29 mouse cellular contexts compared by ENCODE assay signal in the genomic region with DNA sequence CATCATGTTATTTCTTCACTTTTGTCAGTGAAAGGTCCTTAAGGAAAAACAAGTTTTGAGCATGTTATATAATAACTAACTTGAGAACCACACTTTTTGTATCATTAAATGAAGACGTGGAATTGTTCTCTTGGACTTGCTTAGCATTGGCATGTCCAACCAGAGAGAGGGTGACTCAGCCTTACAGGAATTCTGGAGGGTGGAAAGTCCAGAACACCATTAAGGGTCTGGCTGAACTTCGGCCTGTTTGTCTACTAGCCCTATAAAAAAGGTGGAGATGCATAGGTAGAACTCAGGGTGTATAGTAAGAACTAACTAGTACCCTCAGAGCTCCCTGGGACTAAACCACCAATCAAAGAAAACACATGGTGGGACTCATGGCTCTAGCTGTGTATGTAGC. TPM values are rescaled to one million over a fixed set of nuclear protein-coding genes. Genes with fewer than 3 reads are reported as not detected.
DNase-seq lines count a peak whose midpoint lies in the region; ATAC-seq and TF ChIP-seq lines count a peak whose summit lies in the region.
"Had no signal": no experiment of that assay in that cellular context is flagged by ENCODE, and none has a peak within 500 bp of the region (broad histone marks: within the 10 kb centered on the region; RNA-seq: fewer than 3 reads in every experiment).

No protein-coding gene starts in this region.

- no peaks in the 10 kb centered on the region for H3K36me3 ChIP-seq in intestine, embryonic 15.5 days
- no peaks in the 10 kb centered on the region for H3K36me3 ChIP-seq in intestine, embryonic 16.5 days (ENCODE audit: control insufficient read depth, insufficient read depth, low read length)
- peaks cover 4% of the 10 kb centered on the region; the same call in 1 of the 2 replicates for H3K36me3 ChIP-seq in small intestine, adult 2 months (ENCODE audit: control insufficient read depth, insufficient read depth, low read length)
- no peaks in the 10 kb centered on the region for H3K36me3 ChIP-seq in liver, postnatal 0 days (replicated peaks; ENCODE audit: insufficient read depth, low read length)
- H3K36me3 ChIP-seq: embryonic facial prominence, embryonic 10.5 days; embryonic facial prominence, embryonic 13.5 days; forebrain, embryonic 12.5 days; forebrain, embryonic 15.5 days; hindbrain, embryonic 12.5 days; hindbrain, embryonic 15.5 days had no signal

- no peak overlapping the region for H3K4me2 ChIP-seq in intestine, embryonic 15.5 days (replicated peaks)
- H3K4me2 ChIP-seq in intestine, embryonic 16.5 days (ENCODE audit: low read depth, low read length), result no peak overlapping the region
- no peak overlapping the region for H3K4me2 ChIP-seq in liver, postnatal 0 days (ENCODE audit: low read depth, low read length)
- H3K4me2 ChIP-seq: embryonic facial prominence, embryonic 13.5 days; forebrain, embryonic 12.5 days; forebrain, embryonic 15.5 days; heart, embryonic 11.5 days; hindbrain, embryonic 12.5 days; hindbrain, embryonic 15.5 days had no signal

- no peak for TF ChIP-seq POLR2A in small intestine, adult 2 months (IDR thresholded peaks at IDR 0.05; ENCODE audit: low read depth, low read length)

- H3K9me3 ChIP-seq in intestine, embryonic 15.5 days, result no peaks in the 10 kb centered on the region
- no peaks in the 10 kb centered on the region for H3K9me3 ChIP-seq in intestine, embryonic 16.5 days (ENCODE audit: control insufficient read depth, low read length)
- H3K9me3 ChIP-seq in liver, postnatal 0 days (ENCODE audit: low read length), result no peaks in the 10 kb centered on the region
- H3K9me3 ChIP-seq: embryonic facial prominence, embryonic 10.5 days; embryonic facial prominence, embryonic 13.5 days; forebrain, embryonic 12.5 days; forebrain, embryonic 15.5 days; hindbrain, embryonic 12.5 days; hindbrain, embryonic 15.5 days had no signal

- TF ChIP-seq CTCF in small intestine, adult 2 months (IDR thresholded peaks at IDR 0.05; ENCODE audit: extremely low read depth, insufficient read length, insufficient replicate concordance, low read depth, low read length), result no peak
- no peak for TF ChIP-seq CTCF in liver, postnatal 0 days (IDR thresholded peaks at IDR 0.05; ENCODE audit: low read depth)

- peak; percentile 9 to 39 for DNase-seq in kidney, adult 8-10 months
- DNase-seq in kidney, postnatal 14 days, result no peak
- no peak for DNase-seq in liver, postnatal 0 days
- DNase-seq: adrenal gland, adult 2 months; adrenal gland, postnatal 14 days; cerebellum, adult 11 months; cerebellum, adult 2 months; cerebellum, postnatal 10 days; cerebellum, postnatal 36 days; embryo, embryonic 11 days; gastrocnemius, postnatal 10 days; gastrocnemius, postnatal 36 days; heart, adult 2 months had no signal

- H3K4me3 ChIP-seq in intestine, embryonic 15.5 days (replicated peaks), result no peak overlapping the region
- no peak overlapping the region for H3K4me3 ChIP-seq in intestine, embryonic 16.5 days (ENCODE audit: low read length)
- H3K4me3 ChIP-seq in small intestine, adult 2 months (ENCODE audit: low read depth, low read length), result no peak overlapping the region
- no peak overlapping the region for H3K4me3 ChIP-seq in liver, postnatal 0 days (ENCODE audit: low read depth, low read length)
- H3K4me3 ChIP-seq: embryonic facial prominence, embryonic 10.5 days; embryonic facial prominence, embryonic 13.5 days; erythroblast, embryonic 14.5 days; forebrain, embryonic 12.5 days; forebrain, embryonic 15.5 days; heart, adult 2 months; hindbrain, embryonic 12.5 days; hindbrain, embryonic 15.5 days had no signal

- no peak for TF ChIP-seq EP300 in liver, postnatal 0 days (IDR thresholded peaks at IDR 0.05; ENCODE audit: low read depth)

- H3K27ac ChIP-seq in intestine, embryonic 15.5 days, result no peak overlapping the region
- no peak overlapping the region for H3K27ac ChIP-seq in intestine, embryonic 16.5 days (ENCODE audit: low read length)
- H3K27ac ChIP-seq in small intestine, adult 2 months (ENCODE audit: insufficient read depth, low read depth, low read length), result peak overlapping the region; percentile 33; the same call in 1 of the 2 replicates
- no peak overlapping the region for H3K27ac ChIP-seq in liver, postnatal 0 days (ENCODE audit: low read depth)
- H3K27ac ChIP-seq: embryonic facial prominence, embryonic 10.5 days; embryonic facial prominence, embryonic 13.5 days; forebrain, embryonic 12.5 days; forebrain, embryonic 15.5 days; heart, adult 2 months; hindbrain, embryonic 12.5 days; hindbrain, embryonic 15.5 days had no signal

- no peaks in the 10 kb centered on the region for H3K4me1 ChIP-seq in intestine, embryonic 15.5 days (replicated peaks)
- H3K4me1 ChIP-seq in intestine, embryonic 16.5 days (ENCODE audit: control insufficient read depth, insufficient read depth, low read length), result no peaks in the 10 kb centered on the region
- no peaks in the 10 kb centered on the region for H3K4me1 ChIP-seq in small intestine, adult 2 months (ENCODE audit: control insufficient read depth, insufficient read depth, insufficient read length, low read length)
- H3K4me1 ChIP-seq in liver, postnatal 0 days (ENCODE audit: insufficient read depth), result no peaks in the 10 kb centered on the region
- H3K4me1 ChIP-seq: embryonic facial prominence, embryonic 10.5 days; embryonic facial prominence, embryonic 13.5 days; forebrain, embryonic 12.5 days; forebrain, embryonic 15.5 days; hindbrain, embryonic 12.5 days; hindbrain, embryonic 15.5 days had no signal

- no peaks in the 10 kb centered on the region for H3K27me3 ChIP-seq in intestine, embryonic 15.5 days (replicated peaks)
- no peaks in the 10 kb centered on the region for H3K27me3 ChIP-seq in intestine, embryonic 16.5 days (replicated peaks; ENCODE audit: control insufficient read depth, insufficient read depth, low read length)
- H3K27me3 ChIP-seq in small intestine, adult 2 months (ENCODE audit: control insufficient read depth, insufficient read depth, low read length), result no peaks in the 10 kb centered on the region
- H3K27me3 ChIP-seq in liver, postnatal 0 days (ENCODE audit: insufficient read depth, low read length), result no peaks in the 10 kb centered on the region
- H3K27me3 ChIP-seq: embryonic facial prominence, embryonic 13.5 days; forebrain, embryonic 12.5 days; forebrain, embryonic 15.5 days; hindbrain, embryonic 12.5 days; hindbrain, embryonic 15.5 days had no signal

- H3K9ac ChIP-seq in intestine, embryonic 15.5 days, result no peak overlapping the region
- H3K9ac ChIP-seq in intestine, embryonic 16.5 days (ENCODE audit: low read depth, low read length), result no peak overlapping the region
- no peak overlapping the region for H3K9ac ChIP-seq in liver, postnatal 0 days (replicated peaks)
- H3K9ac ChIP-seq: embryonic facial prominence, embryonic 13.5 days; forebrain, embryonic 12.5 days; forebrain, embryonic 15.5 days; hindbrain, embryonic 12.5 days; hindbrain, embryonic 15.5 days had no signal

- WGBS in intestine, embryonic 15.5 days, result 72% methylated on average over 2 of the region's 2 CpGs
- WGBS in intestine, embryonic 16.5 days, result 66% methylated on average over 2 of the region's 2 CpGs
- WGBS in small intestine, adult 2 months, result 21% methylated on average over 2 of the region's 2 CpGs
- WGBS in liver, postnatal 0 days (ENCODE audit: insufficient replicate concordance), result 80% methylated on average over 2 of the region's 2 CpGs

- ATAC-seq in intestine, embryonic 15.5 days, result peak; percentile 90
- ATAC-seq in intestine, embryonic 16.5 days, result peak; percentile 90
- ATAC-seq in liver, postnatal 0 days, result no peak
- ATAC-seq: CD4-positive, CD25-positive, alpha-beta regulatory T cell, adult 4 months; forebrain, embryonic 15.5 days had no signal

RNA-seq across cellular contexts. Expression of gene Gm5485, which starts 16.9 kb away (rescaled TPM):
- 0.80 and 1.7 TPM in 2 replicates for polyA plus RNA-seq in intestine, embryonic 15.5 days (2015; fragmentation: Nextera tagmentation; extraction: Ambion mirVana)
- polyA plus RNA-seq in intestine, embryonic 16.5 days (2015; fragmentation: Nextera tagmentation; extraction: Ambion mirVana), result 1.4 and 1.8 TPM in 2 replicates
- polyA plus RNA-seq in small intestine, adult 2 months (2012; rRNA removed), result 13.4 and 33.9 TPM in 2 replicates
- polyA plus RNA-seq in liver, postnatal 0 days (2015; fragmentation: Nextera tagmentation; extraction: Ambion mirVana), result not detected in 2 replicates
- polyA plus RNA-seq: adrenal gland, adult 2 months; C2C12; CD4-positive, CD25-positive, alpha-beta regulatory T cell, adult 4 months; cortical plate, adult 2 months; embryonic facial prominence, embryonic 10.5 days; embryonic facial prominence, embryonic 13.5 days; erythroblast, embryonic 14.5 days; forebrain, embryonic 12.5 days; forebrain, embryonic 15.5 days; heart, adult 2 months; heart, embryonic 11.5 days; heart, embryonic 14.5 days; heart, postnatal 0 days; hindbrain, embryonic 12.5 days; hindbrain, embryonic 15.5 days had no signal

RNA-seq across cellular contexts. Expression of gene Morc1, which starts 35.8 kb away (rescaled TPM):
- 0.06 and 0.15 TPM in 2 replicates for polyA plus RNA-seq in intestine, embryonic 15.5 days (2015; fragmentation: Nextera tagmentation; extraction: Ambion mirVana)
- 0.10 TPM in 1 of 2 replicates, not detected in the other for polyA plus RNA-seq in intestine, embryonic 16.5 days (2015; fragmentation: Nextera tagmentation; extraction: Ambion mirVana)
- polyA plus RNA-seq in small intestine, adult 2 months (2012; rRNA removed), result 0.04 TPM in 1 of 2 replicates, not detected in the other
- polyA plus RNA-seq in liver, postnatal 0 days (2015; fragmentation: Nextera tagmentation; extraction: Ambion mirVana), result not detected in 2 replicates
- polyA plus RNA-seq: adrenal gland, adult 2 months; C2C12; cerebellum, adult 2 months; embryonic facial prominence, embryonic 10.5 days; embryonic facial prominence, embryonic 13.5 days; erythroblast, embryonic 14.5 days; forebrain, embryonic 12.5 days; forebrain, embryonic 15.5 days; heart, embryonic 14.5 days; hindbrain, embryonic 12.5 days had no signal

Comparison
In these comparisons a context has a peak if more than half of its experiments do, and no peak if none do; other contexts are left out.
1. DNase-seq: peak in kidney, adult 8-10 months (2 of 2); none in kidney, postnatal 14 days (single experiment) and liver, postnatal 0 days (single experiment).